In genomic region chr4:129191691-129192090, GRCm38 (mm10) we compare ENCODE assay signal across 10 mouse cellular contexts. TPM values are rescaled to one million over a fixed set of nuclear protein-coding genes. Genes with fewer than 3 reads are reported as not detected.
A peak's percentile ranks its signal among the peaks of the same experiment; 100 is the strongest.
DNase-seq lines count a peak whose midpoint lies in the region; ATAC-seq and TF ChIP-seq lines count a peak whose summit lies in the region.
"Had no signal": no experiment of that assay in that cellular context is flagged by ENCODE, and none has a peak within 500 bp of the region (broad histone marks: within the 10 kb centered on the region; RNA-seq: fewer than 3 reads in every experiment).

No protein-coding gene starts in this region.

- no peak overlapping the region for H3K9ac ChIP-seq in kidney, embryonic 15.5 days
- peak overlapping the region; percentile 42; the same call in 1 of the 2 replicates for H3K9ac ChIP-seq in liver, embryonic 11.5 days (ENCODE audit: low read depth, low read length)

- ATAC-seq in kidney, embryonic 15.5 days (replicated peaks; ENCODE audit: low FRiP score): no peak
- no peak for ATAC-seq in G1E (ENCODE audit: extremely low read depth, insufficient number of reproducible peaks, low FRiP score, poor library complexity, severe bottlenecking)
- no peak for ATAC-seq in liver, embryonic 11.5 days (replicated peaks; ENCODE audit: low FRiP score)
- no peak for ATAC-seq in inflammation-experienced regulatory T-cells, adult 6 months

- no peak for DNase-seq in kidney, postnatal 10 days
- no peak for DNase-seq in G1E (ENCODE audit: low spot score)
- no peak for DNase-seq in liver, embryonic 11.5 days (ENCODE audit: low spot score)
- no peak for DNase-seq in spleen, adult 12 weeks (ENCODE audit: low spot score)
- DNase-seq: cerebellum, adult 11-12 months; lung, postnatal 36 days; thymus, adult 2 months had no signal

- no peaks in the 10 kb centered on the region for H3K27me3 ChIP-seq in kidney, embryonic 15.5 days
- H3K27me3 ChIP-seq in E14TG2a.4 (ENCODE audit: insufficient read depth, low read length) (no peaks in the 10 kb centered on the region), G1E (ENCODE audit: insufficient read depth, low read length) (no peaks in the 10 kb centered on the region)
- H3K27me3 ChIP-seq in liver, embryonic 11.5 days (replicated peaks; ENCODE audit: control insufficient read depth, insufficient read depth, low read length): no peaks in the 10 kb centered on the region

- peaks cover 31% of the 10 kb centered on the region for H3K36me3 ChIP-seq in kidney, embryonic 15.5 days
- peaks cover 55% of the 10 kb centered on the region for H3K36me3 ChIP-seq in E14TG2a.4 (ENCODE audit: insufficient read depth, low read length)
- peaks cover 61% of the 10 kb centered on the region for H3K36me3 ChIP-seq in G1E (replicated peaks)
- peaks cover 6% of the 10 kb centered on the region; the same call in 1 of the 2 replicates for H3K36me3 ChIP-seq in liver, embryonic 11.5 days (ENCODE audit: control insufficient read depth, insufficient read depth, low read length)

- H3K4me1 ChIP-seq in kidney, embryonic 15.5 days: peaks cover 44% of the 10 kb centered on the region
- H3K4me1 ChIP-seq in E14TG2a.4 (replicated peaks; ENCODE audit: low read depth, low read length) (peaks cover 71% of the 10 kb centered on the region), G1E (ENCODE audit: insufficient read depth, low read depth, low read length) (peaks cover 57% of the 10 kb centered on the region)
- peaks cover 23% of the 10 kb centered on the region for H3K4me1 ChIP-seq in liver, embryonic 11.5 days (replicated peaks; ENCODE audit: control insufficient read depth, insufficient read depth, low read length)

- H3K4me2 ChIP-seq in kidney, embryonic 15.5 days: peak overlapping the region; percentile 74
- H3K4me2 ChIP-seq in liver, embryonic 11.5 days: peak overlapping the region; percentile 82

- H3K9me3 ChIP-seq in kidney, embryonic 15.5 days (replicated peaks): no peaks in the 10 kb centered on the region
- H3K9me3 ChIP-seq in E14TG2a.4 (ENCODE audit: low read length) (no peaks in the 10 kb centered on the region), G1E (replicated peaks) (no peaks in the 10 kb centered on the region)
- no peaks in the 10 kb centered on the region for H3K9me3 ChIP-seq in liver, embryonic 11.5 days (ENCODE audit: control insufficient read depth, low read length)

- no peak overlapping the region for H3K27ac ChIP-seq in kidney, embryonic 15.5 days
- H3K27ac ChIP-seq in liver, embryonic 11.5 days (ENCODE audit: low read depth, low read length): no peak overlapping the region

- WGBS in kidney, embryonic 15.5 days: 64% methylated on average over 5 of the region's 5 CpGs
- WGBS in liver, embryonic 11.5 days: 77% methylated on average over 5 of the region's 5 CpGs

- TF ChIP-seq CTCF in E14TG2a.4 (conservative IDR thresholded peaks at IDR 0.05; ENCODE audit: low read length) (no peak), G1E (IDR thresholded peaks at IDR 0.05; ENCODE audit: low read depth, low read length) (no peak)

- H3K4me3 ChIP-seq in kidney, embryonic 15.5 days (replicated peaks): peak overlapping the region; percentile 94; the same call in 1 of the 2 replicates
- H3K4me3 ChIP-seq in E14TG2a.4 (replicated peaks; ENCODE audit: low read length) (peak overlapping the region; percentile 94), G1E (ENCODE audit: low read depth, low read length) (peak overlapping the region; percentile 46; the same call in 1 of the 2 replicates)
- peak overlapping the region; percentile 96; the same call in 1 of the 2 replicates for H3K4me3 ChIP-seq in liver, embryonic 11.5 days (ENCODE audit: low read depth, low read length)

RNA-seq across cellular contexts. Expression of gene Yars, which starts 2.1 kb away (rescaled TPM):
- polyA plus RNA-seq in kidney, embryonic 15.5 days (2015; fragmentation: Nextera tagmentation; extraction: Ambion mirVana): 81.3 and 87.4 TPM in 2 replicates
- 106 and 115 TPM in 2 replicates for total RNA-seq in G1E (2014; fragmentation: Nextera tagmentation)
- total RNA-seq in G1E (2017): 74.5 and 79.1 TPM in 2 replicates
- 65.8 and 74.8 TPM in 2 replicates for polyA plus RNA-seq in G1E (2012)
- polyA plus RNA-seq in liver, embryonic 11.5 days (2014; fragmentation: Nextera tagmentation; extraction: Ambion mirVana): 129 TPM in 2 replicates
- polyA plus RNA-seq in inflammation-experienced regulatory T-cells, adult 6 months (2017; shearing (Covaris generic)): 10 to 100 TPM; 32.7 to 36.8 (median 35.7) TPM

RNA-seq across cellular contexts. Expression of gene S100pbp, which starts 2.2 kb away (rescaled TPM):
- 24.3 and 25.9 TPM in 2 replicates for polyA plus RNA-seq in kidney, embryonic 15.5 days (2015; fragmentation: Nextera tagmentation; extraction: Ambion mirVana)
- 124 and 145 TPM in 2 replicates for total RNA-seq in G1E (2014; fragmentation: Nextera tagmentation)
- total RNA-seq in G1E (2017): 47.9 and 57.6 TPM in 2 replicates
- 3.4 and 4.5 TPM in 2 replicates for polyA plus RNA-seq in G1E (2012)
- 17.2 and 18.9 TPM in 2 replicates for polyA plus RNA-seq in liver, embryonic 11.5 days (2014; fragmentation: Nextera tagmentation; extraction: Ambion mirVana)
- polyA plus RNA-seq in inflammation-experienced regulatory T-cells, adult 6 months (2017; shearing (Covaris generic)): 10 to 100 TPM; 18.2 to 30.2 (median 23.3) TPM

RNA-seq across cellular contexts. Expression of gene Fndc5, which starts 54.9 kb away (rescaled TPM):
- polyA plus RNA-seq in kidney, embryonic 15.5 days (2015; fragmentation: Nextera tagmentation; extraction: Ambion mirVana): 5.1 and 5.5 TPM in 2 replicates
- total RNA-seq in G1E (2014; fragmentation: Nextera tagmentation) (25.0 and 31.2 TPM in 2 replicates), G1E (2017) (6.5 and 7.2 TPM in 2 replicates)
- polyA plus RNA-seq in G1E (2012): 6.7 and 9.4 TPM in 2 replicates
- 1.8 and 2.0 TPM in 2 replicates for polyA plus RNA-seq in liver, embryonic 11.5 days (2014; fragmentation: Nextera tagmentation; extraction: Ambion mirVana)
- under 1 TPM; 0.28 to 0.50 (median 0.40) TPM for polyA plus RNA-seq in inflammation-experienced regulatory T-cells, adult 6 months (2017; shearing (Covaris generic))

Comparison
In these comparisons a context has a peak if more than half of its experiments do, and no peak if none do; other contexts are left out.
1. H3K4me3 ChIP-seq: peak in every context shown above with its lines; median percentile 96 in liver, embryonic 11.5 days; 94 in kidney, embryonic 15.5 days; 94 in E14TG2a.4; 46 in G1E.